Mouse (Mus musculus): ENCODE measurements at regions not wholly inside any gene's neighbourhood (a gene's known extent, or its start where the extent isn't known, plus 50 kb on each side); places are given as distances from the start of the nearest gene placed in this dataset.

GRCm38 (mm10) chr9:47909051-47909450, 252.8 kb upstream of the Nxpe4 start:
- 69% methylated on average over 5 of the region's 5 CpGs for WGBS
- Histone ChIP-seq H3K9me3 (ENCODE audit: control insufficient read depth, low read length) (no peaks in the 10 kb centered on the region), H3K4me1 (replicated peaks; ENCODE audit: control insufficient read depth, insufficient read depth, low read length) (peaks cover 30% of the 10 kb centered on the region), H3K27ac (no peak overlapping the region), H3K9ac (no peak overlapping the region), H3K4me2 (replicated peaks) (no peak overlapping the region), H3K4me3 (replicated peaks; ENCODE audit: low read length) (no peak overlapping the region), H3K27me3 (ENCODE audit: control insufficient read depth, insufficient read depth, low read length) (0 out of 2 replicates have a peak, but pooled peaks cover 6% of the 10 kb centered on the region), H3K36me3 (replicated peaks; ENCODE audit: control insufficient read depth, insufficient read depth) (no peaks in the 10 kb centered on the region)
- DNase-seq (ENCODE audit: low spot score) (no peak), ATAC-seq (ENCODE audit: low FRiP score) (no peak)

DNA sequence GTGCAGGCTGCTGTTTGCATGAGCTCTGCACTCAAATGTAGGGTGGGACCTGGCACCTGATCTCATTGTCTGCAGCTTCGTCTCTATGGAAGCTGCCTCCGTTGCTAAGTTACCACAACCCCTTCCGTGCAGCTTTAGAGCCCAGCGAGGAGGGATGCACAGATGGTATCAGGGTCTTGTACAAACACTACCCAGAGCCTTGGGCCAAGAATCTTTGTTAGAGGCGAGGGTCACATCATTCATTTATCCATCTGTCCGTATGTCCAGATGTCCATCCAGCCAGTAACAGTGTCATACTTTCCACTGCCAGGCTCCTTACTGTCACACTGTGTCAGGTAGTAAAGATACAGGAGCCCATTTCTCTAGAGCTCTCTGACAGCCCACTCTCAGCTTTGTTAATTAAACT, 251.3 kb upstream of the Nxpe4 start:
- Histone ChIP-seq H3K27me3 (ENCODE audit: control insufficient read depth, insufficient read depth, low read length) (0 out of 2 replicates have a peak, but pooled peaks cover 6% of the 10 kb centered on the region), H3K27ac (peak overlapping the region; percentile 86), H3K9ac (peak overlapping the region; percentile 3; the same call in 1 of the 2 replicates), H3K4me3 (replicated peaks; ENCODE audit: low read length) (no peak overlapping the region), H3K36me3 (replicated peaks; ENCODE audit: control insufficient read depth, insufficient read depth) (no peaks in the 10 kb centered on the region), H3K4me1 (replicated peaks; ENCODE audit: control insufficient read depth, insufficient read depth, low read length) (peaks cover 19% of the 10 kb centered on the region), H3K4me2 (replicated peaks) (0 out of 2 replicates have a peak overlapping the region, but pooled peaks have one; percentile 11), H3K9me3 (ENCODE audit: control insufficient read depth, low read length) (no peaks in the 10 kb centered on the region)
- 12% methylated on average over 6 of the region's 6 CpGs for WGBS
- ATAC-seq (ENCODE audit: low FRiP score) (peak; percentile 92), DNase-seq (ENCODE audit: low spot score) (peak; percentile 73)

GRCm38 (mm10) chr9:47912823-47913222, 249.0 kb upstream of the Nxpe4 start:
- no peak for DNase-seq (ENCODE audit: low spot score)
- Histone ChIP-seq H3K27ac (no peak overlapping the region), H3K4me2 (replicated peaks) (no peak overlapping the region), H3K4me3 (replicated peaks; ENCODE audit: low read length) (no peak overlapping the region), H3K27me3 (ENCODE audit: control insufficient read depth, insufficient read depth, low read length) (0 out of 2 replicates have a peak, but pooled peaks cover 3% of the 10 kb centered on the region), H3K9ac (no peak overlapping the region), H3K4me1 (replicated peaks; ENCODE audit: control insufficient read depth, insufficient read depth, low read length) (peaks cover 19% of the 10 kb centered on the region), H3K36me3 (replicated peaks; ENCODE audit: control insufficient read depth, insufficient read depth) (no peaks in the 10 kb centered on the region), H3K9me3 (ENCODE audit: control insufficient read depth, low read length) (no peaks in the 10 kb centered on the region)
- WGBS, result 80% methylated on average over 5 of the region's 5 CpGs
- ATAC-seq (ENCODE audit: low FRiP score), result no peak

DNA sequence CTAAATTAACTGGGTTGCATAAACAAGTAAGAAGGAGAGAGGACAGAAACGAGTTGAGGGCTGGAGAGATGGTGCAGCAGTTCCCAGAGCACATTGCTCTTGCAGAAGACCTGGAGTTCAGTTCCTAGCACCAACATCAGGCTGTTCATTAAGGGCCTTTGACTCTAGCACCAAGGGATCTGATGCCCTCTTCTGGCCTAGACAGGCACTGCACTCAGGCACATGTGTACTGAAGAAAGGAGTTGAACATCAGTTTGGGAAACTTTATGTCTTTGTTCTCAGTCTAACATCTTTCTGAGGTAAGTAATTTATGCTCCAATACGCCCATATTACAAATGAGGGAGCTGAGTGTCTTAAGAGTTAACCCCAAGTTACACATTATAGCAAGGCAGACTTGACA, 226.5 kb upstream of the Nxpe4 start:
- ATAC-seq (ENCODE audit: low FRiP score) (no peak), DNase-seq (ENCODE audit: low spot score) (no peak)
- H3K9ac ChIP-seq, result no peak overlapping the region
- WGBS, result 79% methylated on average over 2 of the region's 2 CpGs
- H3K27me3 ChIP-seq (ENCODE audit: control insufficient read depth, insufficient read depth, low read length), result no peaks in the 10 kb centered on the region
- no peaks in the 10 kb centered on the region for H3K36me3 ChIP-seq (replicated peaks; ENCODE audit: control insufficient read depth, insufficient read depth)
- no peak overlapping the region for H3K4me3 ChIP-seq (replicated peaks; ENCODE audit: low read length)
- H3K4me2 ChIP-seq (replicated peaks), result no peak overlapping the region
- no peak overlapping the region for H3K27ac ChIP-seq
- H3K4me1 ChIP-seq (replicated peaks; ENCODE audit: control insufficient read depth, insufficient read depth, low read length), result peaks cover 8% of the 10 kb centered on the region; the same call in 1 of the 2 replicates
- H3K9me3 ChIP-seq (ENCODE audit: control insufficient read depth, low read length), result no peaks in the 10 kb centered on the region

- no peak for ATAC-seq (ENCODE audit: low FRiP score)
- Histone ChIP-seq H3K27ac (no peak overlapping the region), H3K36me3 (replicated peaks; ENCODE audit: control insufficient read depth, insufficient read depth) (no peaks in the 10 kb centered on the region), H3K4me3 (replicated peaks; ENCODE audit: low read length) (no peak overlapping the region), H3K27me3 (ENCODE audit: control insufficient read depth, insufficient read depth, low read length) (no peaks in the 10 kb centered on the region), H3K4me2 (replicated peaks) (no peak overlapping the region), H3K9me3 (ENCODE audit: control insufficient read depth, low read length) (no peaks in the 10 kb centered on the region), H3K9ac (no peak overlapping the region), H3K4me1 (replicated peaks; ENCODE audit: control insufficient read depth, insufficient read depth, low read length) (peaks cover 8% of the 10 kb centered on the region; the same call in 1 of the 2 replicates)
- WGBS, result 72% methylated on average over 7 of the region's 7 CpGs
- DNase-seq (ENCODE audit: low spot score), result no peak
These were observed 225.8 kb upstream of the Nxpe4 start for GRCm38 (mm10) chr9:47935957-47936457.

DNA sequence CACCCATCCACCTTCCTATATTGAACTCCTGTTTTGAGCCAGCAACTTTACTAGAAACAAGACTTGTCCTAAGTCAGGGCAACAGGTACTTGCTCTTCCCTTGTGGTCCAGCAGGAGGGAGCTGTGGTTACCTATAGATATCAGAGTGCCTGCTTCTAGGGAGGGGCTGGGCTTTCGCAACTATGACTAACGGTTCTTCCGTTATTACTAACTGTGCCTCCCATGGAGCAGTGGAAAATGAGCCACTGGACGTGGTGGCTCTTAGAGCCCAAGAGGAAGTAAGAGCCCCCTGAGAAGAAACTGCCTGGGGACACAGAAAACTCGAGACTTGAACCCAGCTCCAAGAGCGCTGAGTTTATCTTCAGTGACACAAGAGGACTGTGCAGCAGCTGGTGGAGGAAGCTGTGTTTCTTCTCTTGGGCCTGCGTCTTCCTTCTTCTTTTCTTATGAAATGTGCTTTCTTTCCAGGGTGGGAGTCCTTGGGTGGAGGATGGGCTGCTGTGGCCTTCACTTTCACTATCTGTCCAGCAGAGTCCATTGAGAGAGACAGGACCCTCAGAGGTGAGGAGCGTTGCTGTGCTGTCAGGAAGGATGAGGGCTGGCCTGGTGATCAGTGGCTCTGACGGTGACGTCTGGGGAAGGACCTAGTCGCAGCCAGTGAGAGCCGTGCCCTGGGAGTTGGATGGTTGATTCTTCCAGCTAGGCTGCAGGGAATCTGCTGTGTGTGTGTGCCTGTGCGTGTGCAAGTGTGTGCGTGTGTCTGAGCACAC, 222.7 kb upstream of the Nxpe4 start:
- no peaks in the 10 kb centered on the region for H3K9me3 ChIP-seq (ENCODE audit: control insufficient read depth, low read length)
- no peaks in the 10 kb centered on the region for H3K36me3 ChIP-seq (replicated peaks; ENCODE audit: control insufficient read depth, insufficient read depth)
- ATAC-seq (ENCODE audit: low FRiP score), result no peak
- H3K27ac ChIP-seq, result no peak overlapping the region
- H3K4me3 ChIP-seq (replicated peaks; ENCODE audit: low read length), result no peak overlapping the region
- no peak for DNase-seq (ENCODE audit: low spot score)
- WGBS, result 85% methylated on average over 14 of the region's 14 CpGs
- no peak overlapping the region for H3K9ac ChIP-seq
- no peaks in the 10 kb centered on the region for H3K27me3 ChIP-seq (ENCODE audit: control insufficient read depth, insufficient read depth, low read length)
- H3K4me1 ChIP-seq (replicated peaks; ENCODE audit: control insufficient read depth, insufficient read depth, low read length), result peaks cover 18% of the 10 kb centered on the region
- H3K4me2 ChIP-seq (replicated peaks), result no peak overlapping the region

DNA sequence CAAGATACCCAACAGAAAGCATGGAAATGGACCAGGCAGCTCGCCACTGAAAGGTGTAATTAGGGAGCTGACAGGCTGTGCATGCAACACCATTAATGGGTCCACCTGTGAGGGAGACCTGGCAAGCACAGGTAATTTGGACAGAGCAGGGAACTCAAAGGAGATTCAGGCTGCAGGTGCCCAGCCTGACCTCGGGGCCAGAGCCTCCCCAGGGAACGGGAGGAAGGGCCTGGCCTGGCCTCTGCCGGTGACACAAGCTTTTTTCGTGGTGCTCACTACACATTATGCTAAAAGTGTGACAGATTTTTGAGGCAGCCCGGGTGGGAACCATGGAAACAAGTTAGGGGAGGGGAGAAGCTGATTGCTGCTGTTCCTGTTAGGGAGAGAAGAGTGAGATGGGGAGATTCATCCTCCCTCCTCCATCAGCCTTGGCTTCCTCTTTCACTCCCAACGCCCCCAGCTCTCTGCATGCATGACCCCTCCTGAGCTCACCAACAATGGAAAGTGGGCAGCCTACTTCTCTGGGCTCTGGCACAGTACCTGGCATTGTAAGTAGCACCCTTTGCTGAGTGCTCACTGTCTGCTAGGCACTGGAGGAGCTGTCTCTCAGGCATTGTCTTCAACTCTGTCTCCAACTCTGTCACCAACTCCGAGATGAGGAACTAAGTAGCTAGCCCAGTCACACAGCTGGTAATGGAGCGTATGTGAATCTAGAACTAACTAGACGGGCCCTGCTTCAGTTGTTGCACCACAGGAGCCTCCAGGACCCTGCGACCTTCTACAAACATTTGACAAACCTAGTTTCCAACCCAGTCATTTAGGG, 218.9 kb upstream of the Nxpe4 start:
- peak; percentile 34; the same call in 1 of the 2 replicates for ATAC-seq (ENCODE audit: low FRiP score)
- no peaks in the 10 kb centered on the region for H3K36me3 ChIP-seq (replicated peaks; ENCODE audit: control insufficient read depth, insufficient read depth)

GRCm38 (mm10) chr9:47946226-47946625, 215.6 kb upstream of the Nxpe4 start:
- DNase-seq (ENCODE audit: low spot score) (no peak), ATAC-seq (ENCODE audit: low FRiP score) (no peak)
- H3K27ac ChIP-seq, result no peak overlapping the region
- no peak overlapping the region for H3K9ac ChIP-seq
- 79% methylated on average over 7 of the region's 7 CpGs for WGBS
- no peak overlapping the region for H3K4me3 ChIP-seq (replicated peaks; ENCODE audit: low read length)
- peaks cover 11% of the 10 kb centered on the region; the same call in 1 of the 2 replicates for H3K4me1 ChIP-seq (replicated peaks; ENCODE audit: control insufficient read depth, insufficient read depth, low read length)
- no peak overlapping the region for H3K4me2 ChIP-seq (replicated peaks)
- H3K27me3 ChIP-seq (ENCODE audit: control insufficient read depth, insufficient read depth, low read length), result no peaks in the 10 kb centered on the region
- H3K9me3 ChIP-seq (ENCODE audit: control insufficient read depth, low read length), result no peaks in the 10 kb centered on the region
- no peaks in the 10 kb centered on the region for H3K36me3 ChIP-seq (replicated peaks; ENCODE audit: control insufficient read depth, insufficient read depth)

More for the DNA sequence above, 218.9 kb upstream of the Nxpe4 start:
- Histone ChIP-seq H3K4me2 (replicated peaks) (no peak overlapping the region), H3K27ac (no peak overlapping the region), H3K4me3 (replicated peaks; ENCODE audit: low read length) (no peak overlapping the region), H3K9me3 (ENCODE audit: control insufficient read depth, low read length) (no peaks in the 10 kb centered on the region), H3K27me3 (ENCODE audit: control insufficient read depth, insufficient read depth, low read length) (no peaks in the 10 kb centered on the region), H3K4me1 (replicated peaks; ENCODE audit: control insufficient read depth, insufficient read depth, low read length) (peaks cover 11% of the 10 kb centered on the region; the same call in 1 of the 2 replicates), H3K9ac (no peak overlapping the region)
- no peak for DNase-seq (ENCODE audit: low spot score)
- 24% methylated on average over 11 of the region's 11 CpGs for WGBS

GRCm38 (mm10) chr9:47957881-47958280, 203.9 kb upstream of the Nxpe4 start:
- Histone ChIP-seq H3K9ac (no peak overlapping the region), H3K4me3 (replicated peaks; ENCODE audit: low read length) (no peak overlapping the region), H3K36me3 (replicated peaks; ENCODE audit: control insufficient read depth, insufficient read depth) (no peaks in the 10 kb centered on the region), H3K27me3 (ENCODE audit: control insufficient read depth, insufficient read depth, low read length) (no peaks in the 10 kb centered on the region), H3K27ac (no peak overlapping the region), H3K4me2 (replicated peaks) (no peak overlapping the region), H3K9me3 (ENCODE audit: control insufficient read depth, low read length) (peaks cover 17% of the 10 kb centered on the region), H3K4me1 (replicated peaks; ENCODE audit: control insufficient read depth, insufficient read depth, low read length) (peaks cover 5% of the 10 kb centered on the region)
- ATAC-seq (ENCODE audit: low FRiP score) (no peak), DNase-seq (ENCODE audit: low spot score) (no peak)
- 87% methylated on average over 3 of the region's 3 CpGs for whole genome bisulfite sequencing

All from hindbrain, embryonic 14.5 days (tissue).